Mouse (Mus musculus): ENCODE measurements around the gene Cdc25b.

DNA sequence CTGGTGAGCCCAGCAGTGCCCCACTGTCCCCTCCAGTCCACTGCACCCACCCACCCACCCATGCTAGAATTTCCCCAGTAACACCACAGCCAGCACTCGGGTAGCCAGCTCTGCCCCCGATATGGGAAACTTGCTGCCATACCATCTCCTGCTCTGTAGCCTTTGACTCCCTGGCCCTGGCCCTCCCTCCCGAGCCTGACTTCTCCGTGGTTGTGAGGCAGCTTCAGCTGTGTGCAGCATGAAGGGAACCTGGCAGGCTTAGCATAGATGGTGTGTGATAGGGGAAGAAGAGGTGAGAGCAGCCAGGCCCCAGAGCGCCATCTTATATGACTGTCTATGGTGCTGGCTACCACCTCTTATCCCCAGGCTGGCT is 46.2 kb upstream of the Cdc25b start:
- no peak for TF ChIP-seq CHD2 (IDR thresholded peaks at IDR 0.05; ENCODE audit: low read depth, low read length)
- TF ChIP-seq ZC3H11A (IDR thresholded peaks at IDR 0.05; ENCODE audit: borderline replicate concordance, low read depth, low read length), result no peak

All from ES-E14 (cell line).